Mouse (Mus musculus) liver, embryonic 15.5 days (tissue): Measurements from ENCODE around the gene Sepsecs. TPM values are rescaled to one million over a fixed set of nuclear protein-coding genes. Genes with fewer than 3 reads are reported as not detected.
A peak's percentile ranks its signal among the peaks of the same experiment; 100 is the strongest.

Experiments
- ATAC-seq: fragments of 200-750 bp; cut with Nextera tagmentation; 2 replicates; pipeline ENCODE4 v1.8.0; 2017; ENCODE audit warnings: moderate number of reproducible peaks, mild to moderate bottlenecking, moderate library complexity; ENCODE audit not compliant: insufficient read depth
- H3K27ac ChIP-seq: fragments of 300-500 bp; sonication (generic); replicated peaks from 2 replicates; pipeline ENCODE4 v1.5.1; 2015; ENCODE audit warnings: mild to moderate bottlenecking, inconsistent platforms
- H3K27me3 ChIP-seq: fragments of 300-500 bp; sonication (generic); 2 replicates; pipeline ENCODE4 v1.6.1; 2015; ENCODE audit warnings: mild to moderate bottlenecking, inconsistent platforms
- H3K36me3 ChIP-seq: fragments of 300-500 bp; sonication (generic); replicated peaks from 2 replicates; pipeline ENCODE4 v1.6.1; 2015; ENCODE audit warnings: moderate library complexity, mild to moderate bottlenecking, inconsistent platforms
- H3K4me1 ChIP-seq: fragments of 300-500 bp; sonication (generic); replicated peaks from 2 replicates; pipeline ENCODE4 v1.6.1; 2015; ENCODE audit warnings: inconsistent platforms
- H3K4me2 ChIP-seq: fragments of 300-500 bp; sonication (generic); 2 replicates; pipeline ENCODE4 v1.6.1; 2015; ENCODE audit warnings: moderate library complexity, mild to moderate bottlenecking, inconsistent platforms
- H3K4me3 ChIP-seq: fragments of 300-500 bp; sonication (generic); replicated peaks from 2 replicates; pipeline ENCODE4 v1.5.1; 2015; ENCODE audit warnings: mild to moderate bottlenecking, inconsistent platforms
- H3K9ac ChIP-seq: fragments of 300-500 bp; sonication (generic); 2 replicates; pipeline ENCODE4 v1.6.1; 2015; ENCODE audit warnings: moderate library complexity, mild to moderate bottlenecking, inconsistent platforms
- H3K9me3 ChIP-seq: fragments of 300-500 bp; sonication (generic); replicated peaks from 2 replicates; pipeline ENCODE4 v1.6.1; 2016; ENCODE audit warnings: inconsistent platforms
- WGBS: fragments of 180-500 bp; shearing (Covaris S2); methylation state at CpG from one replicate; pipeline ENCODE4 v1.1.7; 2015; ENCODE audit warnings: mixed read lengths; ENCODE audit not compliant: insufficient replicate concordance; 5-methylcytosine and 5-hydroxymethylcytosine counted together
- polyA plus RNA-seq: library from polyadenylated mRNA; unstranded; fragments of >200 nt; fragmentation: Nextera tagmentation; extraction: Ambion mirVana; gene quantifications from 2 replicates; pipeline ENCODE4 v1.2.1, GENCODE M21; 2015

Gene Sepsecs
- polyA plus RNA-seq, 1 experiment from 2014 or later: 7.8 TPM

DNA sequence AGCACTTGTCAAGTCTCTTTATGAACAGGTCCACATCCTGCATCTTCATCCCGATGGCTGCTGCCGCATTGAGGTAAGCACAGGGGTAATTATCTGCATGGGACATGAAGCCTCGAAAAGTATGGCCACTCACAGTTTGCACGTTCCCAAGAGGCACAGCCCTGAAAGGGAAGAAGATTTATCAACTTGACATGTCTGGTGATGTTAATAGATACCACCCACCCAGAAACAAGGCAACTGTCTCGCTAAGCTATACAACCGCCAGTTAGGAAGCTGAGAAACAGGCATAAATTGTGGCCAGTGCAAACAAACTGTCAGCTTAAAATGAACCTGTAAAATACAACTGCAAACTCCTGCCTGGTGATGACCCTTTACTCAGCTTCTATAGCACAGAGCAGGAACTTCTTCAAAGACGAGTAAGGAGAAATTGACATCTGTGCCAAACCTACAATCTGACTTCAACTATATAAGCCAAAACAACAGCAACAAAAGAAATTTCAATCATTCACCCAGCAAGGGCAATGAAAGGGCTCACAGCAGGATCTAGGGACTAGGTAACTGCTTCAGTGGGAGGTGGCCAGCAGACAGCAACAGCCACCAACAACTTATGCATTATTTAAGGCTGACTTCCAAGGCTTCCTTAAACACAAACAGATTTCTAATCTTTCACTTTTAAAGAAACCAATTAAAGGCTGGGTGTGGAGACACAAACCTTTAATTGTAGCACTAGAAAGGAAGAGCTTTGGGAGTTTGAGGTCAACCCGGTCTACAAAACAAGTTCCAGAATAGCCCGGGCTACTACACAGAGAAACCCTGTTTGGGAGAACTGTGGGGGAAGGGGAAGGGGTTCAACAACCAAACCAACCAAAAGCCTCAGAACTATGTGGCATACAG lies 25.3 kb downstream of the Sepsecs start:
- Histone ChIP-seq H3K27me3 (no peaks in the 10 kb centered on the region), H3K4me2 (no peak overlapping the region), H3K27ac (no peak overlapping the region), H3K4me1 (no peaks in the 10 kb centered on the region), H3K4me3 (no peak overlapping the region), H3K9me3 (no peaks in the 10 kb centered on the region), H3K9ac (no peak overlapping the region), H3K36me3 (peaks cover 59% of the 10 kb centered on the region)
- WGBS: 67% methylated on average over 9 of the region's 9 CpGs
- no peak for ATAC-seq

DNA sequence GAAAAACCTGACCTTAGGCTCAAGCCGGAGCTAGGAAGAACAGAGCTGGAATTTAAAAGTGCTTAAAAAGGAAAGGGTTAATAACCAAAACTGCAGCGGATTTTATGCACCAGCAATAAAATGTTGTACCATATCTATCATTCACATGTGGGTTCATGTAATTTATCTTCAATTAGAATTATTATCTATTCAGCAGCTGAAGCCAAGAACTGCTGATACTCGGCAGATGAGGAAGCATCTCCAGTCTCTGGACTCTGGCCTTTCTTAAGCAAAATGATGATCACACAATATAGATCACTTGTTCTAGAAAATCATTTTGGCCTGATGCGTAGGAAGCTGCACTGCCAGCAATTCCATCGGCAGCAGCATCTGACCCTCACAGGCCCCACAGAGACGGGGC lies 27.8 kb downstream of the Sepsecs start:
- 70% methylated on average over 6 of the region's 6 CpGs for WGBS
- no peak overlapping the region for H3K4me2 ChIP-seq
- H3K27ac ChIP-seq: no peak overlapping the region
- H3K36me3 ChIP-seq: peaks cover 55% of the 10 kb centered on the region
- H3K27me3 ChIP-seq: no peaks in the 10 kb centered on the region
- no peaks in the 10 kb centered on the region for H3K4me1 ChIP-seq
- H3K9me3 ChIP-seq: no peaks in the 10 kb centered on the region
- H3K9ac ChIP-seq: no peak overlapping the region
- H3K4me3 ChIP-seq: no peak overlapping the region
- ATAC-seq: no peak

DNA sequence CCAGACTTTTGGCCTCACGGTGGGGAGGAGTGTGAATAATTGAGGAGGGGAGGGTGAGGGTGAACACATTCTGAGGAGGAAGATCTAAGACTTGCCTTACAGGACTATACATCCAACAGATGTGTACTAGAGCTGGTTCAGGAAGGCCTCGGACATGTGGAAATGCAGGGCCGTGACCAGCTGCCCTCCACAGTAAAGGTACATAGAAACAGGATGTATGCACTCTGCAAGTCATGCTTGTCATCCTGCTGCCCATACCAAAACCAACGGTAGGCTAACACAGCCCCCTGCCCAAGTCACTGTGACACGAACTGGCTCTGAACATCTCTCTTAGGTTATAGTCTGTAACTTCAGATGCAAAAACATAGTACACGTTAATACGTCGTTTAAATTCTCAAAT lies 30.6 kb downstream of the Sepsecs start:
- Histone ChIP-seq H3K27ac (no peak overlapping the region), H3K4me1 (peaks cover 7% of the 10 kb centered on the region; the same call in 1 of the 2 replicates), H3K4me3 (no peak overlapping the region), H3K9me3 (no peaks in the 10 kb centered on the region), H3K4me2 (no peak overlapping the region), H3K36me3 (peaks cover 27% of the 10 kb centered on the region), H3K9ac (no peak overlapping the region), H3K27me3 (no peaks in the 10 kb centered on the region)
- WGBS: 63% methylated on average over 8 of the region's 8 CpGs
- ATAC-seq: no peak

DNA sequence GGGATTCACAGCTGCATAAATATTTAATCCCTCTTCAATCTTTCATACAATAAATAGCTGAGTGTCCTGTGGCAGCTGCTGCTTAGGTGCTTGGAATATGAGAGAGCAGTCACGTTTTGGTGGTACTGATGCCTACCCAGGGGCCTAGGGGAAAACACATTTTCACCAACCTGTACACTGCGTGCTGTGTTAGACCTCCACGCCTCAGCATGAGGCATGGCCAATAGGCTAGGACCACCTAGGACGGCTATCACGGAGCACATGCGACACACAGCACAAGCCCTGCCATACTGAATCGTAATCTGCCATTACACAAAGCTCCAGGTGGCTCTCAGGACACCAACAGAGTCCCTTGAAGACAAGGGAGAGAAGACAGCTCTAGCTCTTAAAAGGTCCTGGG lies 31.5 kb downstream of the Sepsecs start:
- Histone ChIP-seq H3K36me3 (peaks cover 18% of the 10 kb centered on the region), H3K4me1 (peaks cover 7% of the 10 kb centered on the region; the same call in 1 of the 2 replicates), H3K9me3 (no peaks in the 10 kb centered on the region), H3K4me3 (no peak overlapping the region), H3K9ac (no peak overlapping the region), H3K27ac (no peak overlapping the region), H3K27me3 (no peaks in the 10 kb centered on the region), H3K4me2 (no peak overlapping the region)
- ATAC-seq: no peak
- WGBS: 80% methylated on average over 7 of the region's 7 CpGs

DNA sequence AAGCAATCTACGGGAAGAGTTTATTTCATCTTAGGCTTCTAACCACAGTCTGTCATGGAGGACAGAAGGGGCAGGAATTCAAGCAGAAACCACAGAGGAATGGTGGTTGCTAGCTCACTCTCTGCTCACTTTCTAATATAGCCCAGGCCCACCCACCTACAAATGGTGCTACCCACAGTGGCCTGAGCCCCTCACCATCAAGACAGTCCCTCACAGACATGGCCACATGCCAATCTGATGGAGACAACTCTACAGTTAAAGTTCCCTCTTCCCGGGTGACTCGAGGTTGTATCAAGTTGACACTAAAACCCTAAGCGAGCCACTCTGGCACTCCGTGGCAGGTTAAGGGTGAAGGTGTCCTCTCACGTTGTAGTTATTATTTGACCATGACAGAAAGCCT lies 32.6 kb downstream of the Sepsecs start:
- ATAC-seq: no peak
- peaks cover 7% of the 10 kb centered on the region for H3K36me3 ChIP-seq
- H3K27me3 ChIP-seq: no peaks in the 10 kb centered on the region
- H3K9me3 ChIP-seq: no peaks in the 10 kb centered on the region
- no peak overlapping the region for H3K9ac ChIP-seq
- H3K27ac ChIP-seq: no peak overlapping the region
- WGBS: 62% methylated on average over 6 of the region's 6 CpGs
- peaks cover 7% of the 10 kb centered on the region; the same call in 1 of the 2 replicates for H3K4me1 ChIP-seq
- no peak overlapping the region for H3K4me2 ChIP-seq
- H3K4me3 ChIP-seq: no peak overlapping the region

DNA sequence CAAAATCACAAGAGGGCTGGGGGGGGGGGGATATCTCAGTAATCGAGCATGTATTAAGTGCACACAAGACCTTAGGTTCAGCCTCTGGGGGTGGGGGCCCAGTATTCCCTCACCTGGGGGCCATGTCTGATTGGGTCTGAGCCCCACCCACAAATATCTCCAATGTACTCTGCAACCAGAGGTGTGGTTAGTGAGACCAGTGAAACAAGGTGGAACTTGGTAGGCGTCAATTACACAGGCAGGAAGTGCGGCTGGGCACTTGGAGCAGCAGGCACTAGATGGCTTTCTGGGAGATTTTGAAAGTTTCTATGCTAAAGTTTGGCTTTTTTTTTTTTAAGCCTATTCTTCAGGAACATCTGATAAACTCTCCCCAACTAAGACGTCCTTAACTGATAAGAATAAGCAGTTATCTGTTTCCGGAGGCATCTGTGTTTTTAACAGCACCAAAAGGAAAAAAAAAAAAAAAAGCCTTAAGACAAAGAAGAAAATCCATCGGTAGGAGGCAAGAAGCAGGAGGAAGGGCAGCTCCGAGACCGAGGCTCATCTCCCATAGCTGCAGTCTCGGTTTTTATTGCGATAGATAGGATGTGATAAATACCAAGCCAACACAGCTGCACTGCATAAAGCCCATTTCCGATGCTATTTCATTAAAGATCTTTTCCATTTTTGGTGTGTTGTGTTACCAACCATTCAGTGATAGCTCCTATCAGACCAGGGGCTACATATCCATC lies 33.3 kb downstream of the Sepsecs start:
- peaks cover 7% of the 10 kb centered on the region; the same call in 1 of the 2 replicates for H3K4me1 ChIP-seq
- 38% methylated on average over 11 of the region's 11 CpGs for WGBS

DNA sequence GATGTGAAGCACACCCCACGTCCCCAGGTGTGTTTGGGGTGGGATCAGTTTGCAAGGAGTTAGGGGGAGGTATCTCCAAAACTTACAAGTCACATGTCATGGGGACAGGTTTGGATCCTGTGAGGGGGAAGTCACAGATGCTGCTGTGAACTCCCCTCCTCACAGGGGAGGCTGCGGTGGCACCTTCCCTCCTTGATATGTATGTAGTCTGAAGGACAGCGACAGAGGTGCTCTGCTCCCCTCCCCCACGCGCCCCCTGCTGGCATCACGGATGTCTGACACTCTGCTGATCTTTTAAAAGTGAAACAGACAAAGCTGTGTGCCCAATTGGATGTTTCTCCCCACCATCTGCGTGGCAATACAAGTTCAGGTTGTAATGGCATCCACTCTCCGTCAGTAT lies 35.5 kb downstream of the Sepsecs start:
- H3K4me3 ChIP-seq: no peak overlapping the region
- ATAC-seq: no peak
- 27% methylated on average over 8 of the region's 8 CpGs for WGBS

More for the DNA sequence above, 33.3 kb downstream of the Sepsecs start:
- Histone ChIP-seq H3K27me3 (no peaks in the 10 kb centered on the region), H3K27ac (no peak overlapping the region), H3K4me2 (no peak overlapping the region), H3K9ac (no peak overlapping the region), H3K36me3 (peaks cover under 1% of the 10 kb centered on the region), H3K4me3 (no peak overlapping the region), H3K9me3 (no peaks in the 10 kb centered on the region)
- no peak for ATAC-seq

DNA sequence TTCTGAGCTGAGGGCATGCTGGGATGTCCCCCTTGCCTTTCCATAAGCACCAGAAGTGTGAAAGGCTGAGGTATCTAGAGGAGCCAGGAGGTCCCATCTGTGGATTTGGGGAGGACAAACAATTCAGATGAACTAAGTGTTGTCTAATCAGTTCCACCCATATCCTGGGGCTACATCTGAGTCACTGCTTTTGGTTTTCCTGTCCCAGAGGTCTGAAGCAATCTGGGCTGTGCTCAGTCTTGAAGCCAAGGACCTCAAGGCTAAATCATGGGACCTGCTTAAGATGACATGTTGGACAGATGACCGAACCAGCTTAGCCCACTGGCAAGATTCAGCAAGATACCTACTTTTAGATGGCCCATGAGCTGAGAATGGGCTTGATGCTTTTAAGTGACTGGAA lies 39.0 kb downstream of the Sepsecs start:
- no peaks in the 10 kb centered on the region for H3K27me3 ChIP-seq
- no peak overlapping the region for H3K27ac ChIP-seq
- H3K36me3 ChIP-seq: no peaks in the 10 kb centered on the region
- 60% methylated on average over 1 of the region's 1 CpGs for WGBS
- H3K4me2 ChIP-seq: no peak overlapping the region
- no peak for ATAC-seq
- H3K9me3 ChIP-seq: no peaks in the 10 kb centered on the region
- H3K4me1 ChIP-seq: no peaks in the 10 kb centered on the region; the same call in 1 of the 2 replicates
- H3K4me3 ChIP-seq: no peak overlapping the region
- H3K9ac ChIP-seq: no peak overlapping the region

More for the DNA sequence above, 35.5 kb downstream of the Sepsecs start:
- Histone ChIP-seq H3K27ac (no peak overlapping the region), H3K27me3 (no peaks in the 10 kb centered on the region), H3K4me2 (0 out of 2 replicates have a peak overlapping the region, but pooled peaks have one; percentile 8), H3K4me1 (peaks cover 7% of the 10 kb centered on the region; the same call in 1 of the 2 replicates), H3K9ac (no peak overlapping the region), H3K36me3 (no peaks in the 10 kb centered on the region), H3K9me3 (no peaks in the 10 kb centered on the region)

DNA sequence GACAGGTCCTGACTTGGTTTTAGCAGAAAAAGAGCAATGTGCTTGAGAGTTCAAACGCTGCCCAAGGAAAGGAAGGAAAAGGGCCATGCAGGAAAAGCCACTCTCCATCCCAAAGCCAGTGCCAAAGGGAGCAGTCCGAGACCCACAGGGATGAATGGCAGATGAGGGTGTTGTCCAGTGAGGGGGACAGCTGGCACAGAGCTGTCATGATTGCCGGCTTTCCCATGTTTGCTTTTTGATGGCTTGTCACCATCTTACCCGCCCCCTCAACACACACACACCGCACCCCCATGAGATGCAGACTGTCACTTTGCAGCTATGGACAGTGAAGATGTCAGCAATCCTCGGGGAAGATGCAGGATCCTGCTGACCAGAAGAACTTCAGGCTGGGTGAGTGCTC lies 40.3 kb downstream of the Sepsecs start:
- WGBS: 62% methylated on average over 6 of the region's 6 CpGs

DNA sequence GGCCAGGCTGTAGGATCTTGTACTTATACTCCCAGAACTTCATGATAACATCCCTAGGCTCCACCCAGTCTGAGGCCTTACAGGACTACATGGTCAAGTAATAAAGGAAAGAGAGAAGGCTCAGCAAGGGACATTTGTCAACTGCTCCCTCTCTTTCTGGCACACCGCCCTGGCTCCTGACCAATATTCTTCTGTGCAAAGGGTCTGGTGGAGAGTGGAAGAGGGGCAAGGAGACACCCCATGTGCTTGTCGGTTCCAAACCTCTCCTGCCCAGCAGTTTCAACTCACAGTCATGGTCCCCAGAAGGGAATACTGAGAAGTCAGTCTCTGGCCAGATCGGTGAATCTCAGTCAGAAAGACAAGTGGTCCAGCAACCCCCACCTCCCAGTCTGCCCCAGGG lies 40.7 kb downstream of the Sepsecs start:
- no peak overlapping the region for H3K9ac ChIP-seq
- H3K27ac ChIP-seq: no peak overlapping the region
- no peaks in the 10 kb centered on the region for H3K4me1 ChIP-seq
- H3K9me3 ChIP-seq: no peaks in the 10 kb centered on the region
- H3K36me3 ChIP-seq: no peaks in the 10 kb centered on the region
- no peak overlapping the region for H3K4me2 ChIP-seq
- H3K27me3 ChIP-seq: no peaks in the 10 kb centered on the region
- WGBS: 66% methylated on average over 3 of the region's 3 CpGs
- no peak overlapping the region for H3K4me3 ChIP-seq
- ATAC-seq: no peak

More for the DNA sequence above, 40.3 kb downstream of the Sepsecs start:
- no peak overlapping the region for H3K9ac ChIP-seq
- H3K4me3 ChIP-seq: no peak overlapping the region
- no peak overlapping the region for H3K4me2 ChIP-seq
- no peaks in the 10 kb centered on the region for H3K27me3 ChIP-seq
- H3K4me1 ChIP-seq: no peaks in the 10 kb centered on the region; the same call in 1 of the 2 replicates
- ATAC-seq: no peak
- no peak overlapping the region for H3K27ac ChIP-seq
- H3K9me3 ChIP-seq: no peaks in the 10 kb centered on the region
- no peaks in the 10 kb centered on the region for H3K36me3 ChIP-seq

DNA sequence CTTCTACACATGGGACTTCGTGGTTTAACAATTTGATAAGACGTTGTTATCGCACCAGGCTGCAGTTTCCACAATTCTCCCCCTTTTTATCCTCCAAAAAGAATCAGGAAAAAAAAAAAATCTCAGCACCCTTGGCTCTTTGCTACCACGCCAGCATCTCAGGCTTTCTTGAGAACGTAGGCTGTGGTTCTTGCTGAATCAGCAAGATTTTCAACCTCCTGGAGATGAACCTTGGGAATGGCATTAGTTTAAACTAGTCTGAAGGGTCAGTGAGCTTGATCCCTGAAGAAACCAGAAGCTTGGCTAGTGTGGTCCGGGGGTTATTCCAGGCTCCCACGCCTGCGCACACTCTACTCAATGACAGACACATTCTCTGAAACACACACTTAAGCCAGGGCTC lies 41.8 kb downstream of the Sepsecs start:
- 54% methylated on average over 8 of the region's 8 CpGs for WGBS
- Histone ChIP-seq H3K36me3 (no peaks in the 10 kb centered on the region), H3K9me3 (no peaks in the 10 kb centered on the region), H3K27me3 (no peaks in the 10 kb centered on the region), H3K9ac (no peak overlapping the region), H3K4me2 (no peak overlapping the region), H3K4me3 (no peak overlapping the region), H3K27ac (no peak overlapping the region), H3K4me1 (no peaks in the 10 kb centered on the region)
- ATAC-seq: no peak
